Mouse (Mus musculus) thymus, postnatal 36 days (tissue): ENCODE data around the gene Prune1.

Experiments
- DNase-seq, 2 experiments: peaks; one replicate each; pipeline ENCODE4 v3.0.0; 2022; ENCODE audit warnings: mixed read lengths in 2 of 2

Prune1 gene

GRCm38 (mm10) chr3:95281216-95282126 lies at the start of gene Prune1, which contains the start of gene Mindy1:
Prune1 (minus strand) TSS chr3:95282076.
Mindy1 (plus strand) TSS chr3:95281345.
- peak; percentile 98 to 99 for DNase-seq

- DNase-seq: no peak
These were observed 49.7 kb upstream of the Prune1 start for GRCm38 (mm10) chr3:95331528-95331927.

- DNase-seq: no peak
These were observed 47.0 kb upstream of the Prune1 start for GRCm38 (mm10) chr3:95328803-95329404.

- no peak for DNase-seq
These were observed 42.7 kb upstream of the Prune1 start for GRCm38 (mm10) chr3:95324454-95325144.

- DNase-seq: no peak
These were observed 41.6 kb upstream of the Prune1 start for GRCm38 (mm10) chr3:95323429-95323828.

GRCm38 (mm10) chr3:95319701-95320625 lies 38.1 kb upstream of the Prune1 start:
- no peak for DNase-seq

GRCm38 (mm10) chr3:95319110-95319509 lies 37.2 kb upstream of the Prune1 start:
- no peak for DNase-seq

- DNase-seq: no peak
These were observed 36.7 kb upstream of the Prune1 start for GRCm38 (mm10) chr3:95318548-95318947.

GRCm38 (mm10) chr3:95317414-95318080 lies 35.7 kb upstream of the Prune1 start:
- DNase-seq: peak; percentile 66

GRCm38 (mm10) chr3:95315844-95316550 lies 34.1 kb upstream of the Prune1 start:
- no peak for DNase-seq

- DNase-seq: peak; percentile 92 to 94
These were observed 33.4 kb upstream of the Prune1 start for GRCm38 (mm10) chr3:95315094-95315843.

- DNase-seq: no peak
These were observed 32.7 kb upstream of the Prune1 start, which contains the start of gene Cers2 for GRCm38 (mm10) chr3:95314486-95315093. Cers2 (plus strand) TSS chr3:95314791.

- DNase-seq: no peak
These were observed 32.2 kb upstream of the Prune1 start for GRCm38 (mm10) chr3:95314075-95314474.

GRCm38 (mm10) chr3:95313476-95313875 lies 31.6 kb upstream of the Prune1 start:
- no peak for DNase-seq

GRCm38 (mm10) chr3:95312623-95313022 lies 30.7 kb upstream of the Prune1 start:
- DNase-seq: no peak

GRCm38 (mm10) chr3:95310968-95311882 lies 29.3 kb upstream of the Prune1 start:
- peak; percentile 49 to 50 for DNase-seq

- no peak for DNase-seq
These were observed 28.6 kb upstream of the Prune1 start for GRCm38 (mm10) chr3:95310496-95310895.

GRCm38 (mm10) chr3:95307100-95307499 lies 25.2 kb upstream of the Prune1 start, which contains the start of gene Anxa9:
Anxa9 (minus strand) TSS chr3:95307176.
- DNase-seq: no peak
